ENCODE assay signal across 25 mouse cellular contexts in genomic region chr11:8479858-8480257, GRCm38 (mm10).
"Had no signal": no experiment of that assay in that cellular context is flagged by ENCODE, and none has a peak within 500 bp of the region (broad histone marks: within the 10 kb centered on the region; RNA-seq: fewer than 3 reads in every experiment).

No protein-coding gene starts in this region.

- H3K36me3 ChIP-seq: forebrain, embryonic 12.5 days; forebrain, embryonic 15.5 days had no signal

- H3K4me1 ChIP-seq: embryonic facial prominence, embryonic 10.5 days; forebrain, embryonic 10.5 days; forebrain, embryonic 12.5 days had no signal

- H3K9me3 ChIP-seq: embryonic facial prominence, embryonic 10.5 days; embryonic facial prominence, embryonic 12.5 days; embryonic facial prominence, embryonic 13.5 days; embryonic facial prominence, embryonic 15.5 days; forebrain, embryonic 10.5 days; forebrain, embryonic 12.5 days; forebrain, embryonic 13.5 days; forebrain, embryonic 15.5 days; heart, embryonic 10.5 days had no signal

- DNase-seq: cerebellum, adult 18-20 months; cerebellum, adult 2 months; cerebellum, adult 8-10 months; cerebellum, adult 9-10 months; cerebellum, adult 9-11 months; cerebellum, postnatal 10 days; cerebellum, postnatal 14 days; cerebellum, postnatal 36 days; embryo, embryonic 11 days; forebrain, postnatal 0 days; gastrocnemius, postnatal 10 days; gastrocnemius, postnatal 14 days; heart, adult 11 months; heart, adult 18-20 months; heart, adult 2 months had no signal

- H3K27ac ChIP-seq: embryonic facial prominence, embryonic 10.5 days; embryonic facial prominence, embryonic 12.5 days; embryonic facial prominence, embryonic 13.5 days; embryonic facial prominence, embryonic 15.5 days; forebrain, embryonic 10.5 days; forebrain, embryonic 12.5 days; forebrain, embryonic 13.5 days; forebrain, embryonic 15.5 days; heart, adult 2 months; heart, embryonic 10.5 days had no signal

- H3K4me3 ChIP-seq: embryonic facial prominence, embryonic 10.5 days; embryonic facial prominence, embryonic 12.5 days; embryonic facial prominence, embryonic 13.5 days; embryonic facial prominence, embryonic 15.5 days; erythroblast, embryonic 14.5 days; forebrain, embryonic 10.5 days; forebrain, embryonic 12.5 days; forebrain, embryonic 13.5 days; forebrain, embryonic 15.5 days; heart, adult 2 months; heart, embryonic 10.5 days had no signal

- H3K27me3 ChIP-seq: embryonic facial prominence, embryonic 12.5 days; embryonic facial prominence, embryonic 13.5 days; embryonic facial prominence, embryonic 15.5 days; forebrain, embryonic 12.5 days; forebrain, embryonic 13.5 days; forebrain, embryonic 15.5 days had no signal
